Mouse (Mus musculus) intestine, postnatal 0 days (tissue): Measurements from ENCODE around the gene C1ql4. TPM values are rescaled to one million over a fixed set of nuclear protein-coding genes. Genes with fewer than 3 reads are reported as not detected.

Source experiments
- ATAC-seq: fragments of 200-750 bp; cut with Nextera tagmentation; 2 replicates; pipeline ENCODE4 v1.8.0; 2017; ENCODE audit warnings: mild to moderate bottlenecking, moderate TSS enrichment, moderate library complexity
- H3K27ac ChIP-seq: fragments of 300-500 bp; sonication (generic); 2 replicates; pipeline ENCODE4 v1.5.1; 2014; ENCODE audit warnings: mild to moderate bottlenecking, low read depth, low read length, moderate library complexity
- H3K27me3 ChIP-seq: fragments of 300-500 bp; sonication (generic); replicated peaks from 2 replicates; pipeline ENCODE4 v1.6.1; 2014; ENCODE audit warnings: low read length, mixed read lengths; ENCODE audit not compliant: control insufficient read depth, insufficient read depth
- H3K36me3 ChIP-seq: fragments of 300-500 bp; sonication (generic); 2 replicates; pipeline ENCODE4 v1.6.1; 2014; ENCODE audit warnings: mild to moderate bottlenecking, moderate library complexity; ENCODE audit not compliant: control insufficient read depth, insufficient read depth
- H3K4me1 ChIP-seq: fragments of 300-500 bp; sonication (generic); replicated peaks from 2 replicates; pipeline ENCODE4 v1.6.1; 2014; ENCODE audit warnings: antibody characterized with exemption, low read length, mixed read lengths; ENCODE audit not compliant: control insufficient read depth, insufficient read depth
- H3K4me2 ChIP-seq: fragments of 300-500 bp; sonication (generic); replicated peaks from 2 replicates; pipeline ENCODE4 v1.6.1; 2014; ENCODE audit warnings: low read depth, mild to moderate bottlenecking, moderate library complexity
- H3K4me3 ChIP-seq: fragments of 300-500 bp; sonication (generic); 2 replicates; pipeline ENCODE4 v1.5.1; 2014; ENCODE audit warnings: low read depth, low read length
- H3K9ac ChIP-seq: fragments of 300-500 bp; sonication (generic); 2 replicates; pipeline ENCODE4 v1.6.1; 2014; ENCODE audit warnings: mild to moderate bottlenecking, low read depth, low read length
- H3K9me3 ChIP-seq: fragments of 300-500 bp; sonication (generic); 2 replicates; pipeline ENCODE4 v1.6.1; 2016; ENCODE audit warnings: mixed run types; ENCODE audit not compliant: control insufficient read depth
- CTCF ChIP-seq: sonication (generic); IDR thresholded peaks from 2 replicates; pipeline ENCODE4 v1.5.1; 2016; ENCODE audit warnings: low read depth, mild to moderate bottlenecking, control low read depth, antibody characterized with exemption, moderate library complexity
- WGBS: fragments of 180-500 bp; shearing (Covaris S2); extraction: QIAGEN DNeasy Blood & Tissue Kit; methylation state at CpG from one replicate; pipeline ENCODE4 v1.1.7; 2014; 5-methylcytosine and 5-hydroxymethylcytosine counted together
- polyA plus RNA-seq: library from polyadenylated mRNA; unstranded; fragments of >200 nt; fragmentation: Nextera tagmentation; extraction: Ambion mirVana; gene quantifications from 2 replicates; pipeline ENCODE4 v1.2.1, GENCODE M21; 2015

The C1ql4 gene
- polyA plus RNA-seq, 1 experiment from 2014 or later: 0.10 TPM

GRCm38 (mm10) chr15:99114312-99115064, 26.9 kb upstream of the C1ql4 start:
- no peak overlapping the region for H3K9ac ChIP-seq
- H3K27me3 ChIP-seq: no peaks in the 10 kb centered on the region
- no peak overlapping the region for H3K4me2 ChIP-seq
- no peak for ATAC-seq
- no peaks in the 10 kb centered on the region for H3K9me3 ChIP-seq
- TF ChIP-seq CTCF: no peak
- no peaks in the 10 kb centered on the region for H3K4me1 ChIP-seq
- no peaks in the 10 kb centered on the region for H3K36me3 ChIP-seq
- 31% methylated on average over 14 of the region's 14 CpGs for WGBS
- no peak overlapping the region for H3K4me3 ChIP-seq
- H3K27ac ChIP-seq: no peak overlapping the region

DNA sequence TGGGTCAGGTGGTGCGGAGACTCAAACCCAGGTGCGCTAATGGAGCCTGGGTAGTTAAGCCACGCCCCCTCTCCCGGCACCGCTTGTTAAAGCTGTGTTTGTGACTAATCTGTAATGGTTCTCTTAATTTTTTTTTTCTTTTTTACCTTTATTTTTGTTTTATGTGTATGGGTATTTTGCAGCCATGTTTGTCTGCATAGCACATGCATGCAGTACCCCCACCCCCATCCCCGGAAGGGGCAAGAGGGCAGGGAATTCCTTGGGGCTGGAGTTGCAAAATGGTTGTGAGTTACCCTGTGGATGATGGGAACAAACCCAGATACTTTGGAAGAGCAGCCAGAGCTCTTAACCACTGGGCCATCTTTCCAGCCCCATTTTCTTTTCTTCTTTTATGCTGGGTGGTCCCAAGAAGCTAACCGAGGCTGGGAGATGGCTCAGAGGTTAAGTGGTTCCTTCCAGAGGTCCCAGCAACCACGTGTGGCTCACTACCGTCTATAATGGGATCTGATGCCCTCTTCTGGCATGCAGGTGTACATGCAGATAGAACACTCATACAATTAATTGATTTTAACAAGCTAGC, 25.9 kb upstream of the C1ql4 start:
- H3K36me3 ChIP-seq: no peaks in the 10 kb centered on the region
- H3K27ac ChIP-seq: no peak overlapping the region
- no peak overlapping the region for H3K4me3 ChIP-seq
- TF ChIP-seq CTCF: peak; percentile 73
- H3K27me3 ChIP-seq: no peaks in the 10 kb centered on the region
- no peaks in the 10 kb centered on the region for H3K9me3 ChIP-seq
- peak overlapping the region; percentile 45 for H3K4me2 ChIP-seq
- no peak overlapping the region for H3K9ac ChIP-seq
- no peaks in the 10 kb centered on the region for H3K4me1 ChIP-seq
- WGBS: 6% methylated on average over 9 of the region's 9 CpGs
- peak; percentile 51 for ATAC-seq

- Histone ChIP-seq H3K9me3 (no peaks in the 10 kb centered on the region), H3K9ac (no peak overlapping the region), H3K4me3 (no peak overlapping the region), H3K27ac (no peak overlapping the region), H3K4me1 (no peaks in the 10 kb centered on the region), H3K27me3 (no peaks in the 10 kb centered on the region), H3K4me2 (peak overlapping the region; percentile 45), H3K36me3 (no peaks in the 10 kb centered on the region)
- no peak for ATAC-seq
- WGBS: 28% methylated on average over 11 of the region's 11 CpGs
- no peak for TF ChIP-seq CTCF
These were observed 25.3 kb upstream of the C1ql4 start for GRCm38 (mm10) chr15:99112843-99113395.

GRCm38 (mm10) chr15:99111809-99112208, 24.2 kb upstream of the C1ql4 start:
- H3K27me3 ChIP-seq: no peaks in the 10 kb centered on the region
- no peak for TF ChIP-seq CTCF
- WGBS: 51% methylated on average over 4 of the region's 4 CpGs
- no peak overlapping the region for H3K4me3 ChIP-seq
- no peak overlapping the region for H3K27ac ChIP-seq
- H3K9me3 ChIP-seq: no peaks in the 10 kb centered on the region
- no peak for ATAC-seq
- no peak overlapping the region for H3K9ac ChIP-seq
- no peaks in the 10 kb centered on the region for H3K4me1 ChIP-seq
- no peak overlapping the region for H3K4me2 ChIP-seq
- no peaks in the 10 kb centered on the region; the same call in 1 of the 2 replicates for H3K36me3 ChIP-seq

DNA sequence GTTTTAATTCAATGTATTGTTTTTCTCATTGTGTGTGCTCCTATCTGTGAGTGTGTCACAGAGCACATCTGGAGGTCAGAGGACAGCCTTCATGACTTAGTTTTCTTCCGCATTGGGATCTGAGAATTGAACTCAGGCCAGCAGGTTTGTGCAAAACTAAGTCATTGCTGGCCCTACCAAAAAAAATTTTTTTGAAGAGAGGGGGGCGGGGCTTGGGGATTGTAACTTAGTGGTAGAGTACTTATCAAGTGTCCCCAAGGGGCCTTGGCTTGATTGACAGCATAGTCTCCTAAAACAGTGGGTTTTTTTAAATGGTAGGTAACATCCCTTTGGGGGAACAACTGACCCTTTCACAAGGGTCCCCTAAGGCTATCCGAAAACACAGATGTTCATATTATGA, 23.5 kb upstream of the C1ql4 start:
- WGBS: 90% methylated on average over 3 of the region's 3 CpGs
- H3K4me2 ChIP-seq: no peak overlapping the region
- H3K9ac ChIP-seq: no peak overlapping the region
- TF ChIP-seq CTCF: no peak
- no peak for ATAC-seq
- no peak overlapping the region for H3K27ac ChIP-seq
- H3K4me1 ChIP-seq: no peaks in the 10 kb centered on the region
- no peaks in the 10 kb centered on the region for H3K27me3 ChIP-seq
- no peak overlapping the region for H3K4me3 ChIP-seq
- no peaks in the 10 kb centered on the region; the same call in 1 of the 2 replicates for H3K36me3 ChIP-seq
- no peaks in the 10 kb centered on the region for H3K9me3 ChIP-seq

- TF ChIP-seq CTCF: no peak
- no peak overlapping the region for H3K27ac ChIP-seq
- peaks cover 14% of the 10 kb centered on the region for H3K36me3 ChIP-seq
- ATAC-seq: no peak
- 64% methylated on average over 3 of the region's 3 CpGs for WGBS
- no peaks in the 10 kb centered on the region for H3K9me3 ChIP-seq
- H3K4me1 ChIP-seq: no peaks in the 10 kb centered on the region
- no peak overlapping the region for H3K9ac ChIP-seq
- H3K4me2 ChIP-seq: no peak overlapping the region
- H3K27me3 ChIP-seq: no peaks in the 10 kb centered on the region
- H3K4me3 ChIP-seq: no peak overlapping the region
These were observed 20.2 kb upstream of the C1ql4 start for GRCm38 (mm10) chr15:99107866-99108265.
